Mouse (Mus musculus): ENCODE results near the gene Kidins220.
A peak's percentile ranks its signal among the peaks of the same experiment; 100 is the strongest.

Gene Kidins220

GRCm38 (mm10) chr12:25092027-25092704, 117.4 kb downstream of the Kidins220 start:
- DNase-seq (ENCODE audit: low read depth, low spot score), result peak; percentile 87

- peak; percentile 63 for DNase-seq (ENCODE audit: low read depth, low spot score)
Observed at GRCm38 (mm10) chr12:25092751-25093211, 118.1 kb downstream of the Kidins220 start.

- peak; percentile 32 for DNase-seq (ENCODE audit: low read depth, low spot score)
Observed at GRCm38 (mm10) chr12:25093241-25093774, 118.6 kb downstream of the Kidins220 start.

- peak; percentile 78 for DNase-seq (ENCODE audit: low read depth, low spot score)
Observed at GRCm38 (mm10) chr12:25094621-25095521, 120.1 kb downstream of the Kidins220 start.

- no peak for DNase-seq (ENCODE audit: low read depth, low spot score)
Observed at GRCm38 (mm10) chr12:25095538-25095937, 120.8 kb downstream of the Kidins220 start.

GRCm38 (mm10) chr12:25095974-25096639, 121.4 kb downstream of the Kidins220 start:
- DNase-seq (ENCODE audit: low read depth, low spot score), result peak; percentile 98

- no peak for DNase-seq (ENCODE audit: low read depth, low spot score)
Observed at GRCm38 (mm10) chr12:25096640-25097051, 121.9 kb downstream of the Kidins220 start.

- no peak for DNase-seq (ENCODE audit: low read depth, low spot score)
Observed at GRCm38 (mm10) chr12:25097052-25097209, 122.2 kb downstream of the Kidins220 start, which contains the start of gene Id2. Id2 (minus strand) TSS chr12:25097140.

- DNase-seq (ENCODE audit: low read depth, low spot score), result peak; percentile 6
Observed at GRCm38 (mm10) chr12:25097210-25098160, 122.8 kb downstream of the Kidins220 start.

GRCm38 (mm10) chr12:25098161-25098550, 123.4 kb downstream of the Kidins220 start:
- DNase-seq (ENCODE audit: low read depth, low spot score), result no peak

- peak; percentile 93 for DNase-seq (ENCODE audit: low read depth, low spot score)
Observed at GRCm38 (mm10) chr12:25098561-25099312, 124.0 kb downstream of the Kidins220 start.

- no peak for DNase-seq (ENCODE audit: low read depth, low spot score)
Observed at GRCm38 (mm10) chr12:25099313-25099562, 124.5 kb downstream of the Kidins220 start.

GRCm38 (mm10) chr12:25099563-25100408, 125.1 kb downstream of the Kidins220 start:
- DNase-seq (ENCODE audit: low read depth, low spot score), result peak; percentile 39

GRCm38 (mm10) chr12:25100411-25101217, 125.9 kb downstream of the Kidins220 start:
- DNase-seq (ENCODE audit: low read depth, low spot score), result peak; percentile 44

- no peak for DNase-seq (ENCODE audit: low read depth, low spot score)
Observed at GRCm38 (mm10) chr12:25101389-25101788, 126.7 kb downstream of the Kidins220 start.

- DNase-seq (ENCODE audit: low read depth, low spot score), result no peak
Observed at GRCm38 (mm10) chr12:25103911-25104310, 129.2 kb downstream of the Kidins220 start.

- no peak for DNase-seq (ENCODE audit: low read depth, low spot score)
Observed at GRCm38 (mm10) chr12:25104541-25104940, 129.8 kb downstream of the Kidins220 start.

- no peak for DNase-seq (ENCODE audit: low read depth, low spot score)
Observed at GRCm38 (mm10) chr12:25108865-25109264, 134.1 kb downstream of the Kidins220 start.

Data from A20 (cell line).